ENCODE assay signal across 8 mouse cellular contexts in the genomic region with DNA sequence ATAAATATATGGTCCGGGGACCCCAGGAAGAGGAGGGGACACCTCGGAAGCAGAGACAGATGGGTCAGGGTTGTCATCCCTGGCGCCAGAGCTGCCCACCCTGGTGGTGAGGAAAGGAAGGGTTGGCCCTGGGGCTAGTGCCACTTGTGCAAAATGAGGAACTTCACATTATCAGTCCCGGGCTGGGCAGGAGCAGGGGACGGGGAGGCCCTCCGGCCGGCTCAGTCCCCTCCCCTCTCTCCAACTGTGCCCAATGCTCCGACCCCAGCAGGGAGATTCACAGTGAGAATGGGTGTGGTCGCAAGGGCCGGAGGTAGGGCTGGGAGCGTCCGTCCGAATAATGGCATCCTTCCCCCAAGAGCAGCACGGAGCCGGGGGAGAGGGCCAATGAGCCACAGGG. TPM values are rescaled to one million over a fixed set of nuclear protein-coding genes. Genes with fewer than 3 reads are reported as not detected.
DNase-seq lines count a peak whose midpoint lies in the region; ATAC-seq lines count a peak whose summit lies in the region.

No protein-coding gene starts in this region.

- H3K4me1 ChIP-seq in heart, embryonic 11.5 days (ENCODE audit: control insufficient read depth, insufficient read depth, low read length), result peaks cover 48% of the 10 kb centered on the region
- H3K4me1 ChIP-seq in liver, embryonic 12.5 days, result peaks cover 53% of the 10 kb centered on the region

- peak; percentile 16 for DNase-seq in heart, adult 8-10 months (ENCODE audit: low spot score)
- DNase-seq in heart, postnatal 4 days, result no peak
- peak; percentile 60 for DNase-seq in ES-CJ7 (ENCODE audit: low read depth, low spot score)
- no peak for DNase-seq in yolk sac, embryonic 10.5 days (ENCODE audit: low spot score)
- DNase-seq in frontal cortex, postnatal 14 days (ENCODE audit: low spot score in 2 of 2), result no peak
- DNase-seq in adrenal gland, postnatal 4 days (ENCODE audit: low spot score in 2 of 2), result no peak

- H3K9me3 ChIP-seq in heart, embryonic 11.5 days (replicated peaks; ENCODE audit: control insufficient read depth, low read length), result no peaks in the 10 kb centered on the region
- H3K9me3 ChIP-seq in liver, embryonic 12.5 days (replicated peaks), result no peaks in the 10 kb centered on the region

- H3K4me3 ChIP-seq in heart, embryonic 11.5 days (ENCODE audit: low read depth, low read length), result peak overlapping the region; percentile 66; the same call in 1 of the 2 replicates
- H3K4me3 ChIP-seq in liver, embryonic 12.5 days, result peak overlapping the region; percentile 63; the same call in 1 of the 2 replicates

- 18% methylated on average over 15 of the region's 15 CpGs for whole genome bisulfite sequencing in heart, embryonic 11.5 days (ENCODE audit: insufficient replicate concordance)
- WGBS in liver, embryonic 12.5 days (ENCODE audit: insufficient replicate concordance), result 8% methylated on average over 15 of the region's 15 CpGs

- peaks cover 9% of the 10 kb centered on the region for H3K36me3 ChIP-seq in heart, embryonic 11.5 days (ENCODE audit: control insufficient read depth, insufficient read depth, low read length)
- peaks cover 38% of the 10 kb centered on the region for H3K36me3 ChIP-seq in liver, embryonic 12.5 days

- ATAC-seq in heart, embryonic 11.5 days (replicated peaks; ENCODE audit: insufficient number of reproducible peaks, low FRiP score, low TSS enrichment), result no peak
- peak; percentile 21; the same call in 1 of the 2 replicates for ATAC-seq in liver, embryonic 12.5 days

- H3K9ac ChIP-seq in heart, embryonic 11.5 days (ENCODE audit: low read depth, low read length), result peak overlapping the region; percentile 50
- no peak overlapping the region for H3K9ac ChIP-seq in liver, embryonic 12.5 days

- H3K27me3 ChIP-seq in heart, embryonic 11.5 days (ENCODE audit: control insufficient read depth, insufficient read depth, low read length), result peaks cover 58% of the 10 kb centered on the region
- peaks cover 70% of the 10 kb centered on the region for H3K27me3 ChIP-seq in liver, embryonic 12.5 days (replicated peaks)

- no peak overlapping the region for H3K27ac ChIP-seq in heart, embryonic 11.5 days (ENCODE audit: low read depth, low read length)
- no peak overlapping the region for H3K27ac ChIP-seq in liver, embryonic 12.5 days

- H3K4me2 ChIP-seq in heart, embryonic 11.5 days, result peak overlapping the region; percentile 99
- H3K4me2 ChIP-seq in liver, embryonic 12.5 days, result peak overlapping the region; percentile 89

RNA-seq across cellular contexts. Expression of a gene that starts 4.6 kb away (rescaled TPM):
- total RNA-seq in heart, adult 8-10 months (2022), result 10 to 100 TPM in 3 of 4 experiments, 1 to 10 TPM in 1; 7.6 to 19.4 (median 16.8) TPM
- total RNA-seq in heart, postnatal 4 days (2021), result 10 to 100 TPM; 42.6 to 49.5 TPM
- 2.5 and 3.0 TPM in 2 replicates for polyA plus RNA-seq in heart, embryonic 11.5 days (2014; fragmentation: Nextera tagmentation; extraction: Ambion mirVana)
- 4.6 and 5.8 TPM in 2 replicates for polyA plus RNA-seq in liver, embryonic 12.5 days (2016; fragmentation: Nextera tagmentation; extraction: Ambion mirVana)
- 10 to 100 TPM; 22.9 to 29.2 TPM for total RNA-seq in adrenal gland, postnatal 4 days (2021)

RNA-seq across cellular contexts. Expression of a gene that starts 13.9 kb away (rescaled TPM):
- total RNA-seq in heart, adult 8-10 months (2022), result 1 to 10 TPM; 5.6 to 6.9 (median 5.9) TPM
- 1 to 10 TPM; 8.1 to 8.7 TPM for total RNA-seq in heart, postnatal 4 days (2021)
- 23.4 and 24.6 TPM in 2 replicates for polyA plus RNA-seq in heart, embryonic 11.5 days (2014; fragmentation: Nextera tagmentation; extraction: Ambion mirVana)
- polyA plus RNA-seq in liver, embryonic 12.5 days (2016; fragmentation: Nextera tagmentation; extraction: Ambion mirVana), result 17.6 and 17.9 TPM in 2 replicates
- total RNA-seq in adrenal gland, postnatal 4 days (2021), result 10 to 100 TPM; 16.0 to 17.4 TPM

RNA-seq across cellular contexts. Expression of a gene that starts 26.3 kb away (rescaled TPM):
- total RNA-seq in heart, adult 8-10 months (2022), result 10 to 100 TPM in 2 of 4 experiments, 1 to 10 TPM in 2; 8.1 to 11.2 (median 9.7) TPM
- 10 to 100 TPM; 15.0 to 17.4 TPM for total RNA-seq in heart, postnatal 4 days (2021)
- 16.5 and 21.0 TPM in 2 replicates for polyA plus RNA-seq in heart, embryonic 11.5 days (2014; fragmentation: Nextera tagmentation; extraction: Ambion mirVana)
- polyA plus RNA-seq in liver, embryonic 12.5 days (2016; fragmentation: Nextera tagmentation; extraction: Ambion mirVana), result 19.7 and 20.5 TPM in 2 replicates
- total RNA-seq in adrenal gland, postnatal 4 days (2021), result 10 to 100 TPM; 26.8 to 29.0 TPM

RNA-seq across cellular contexts. Expression of a gene that starts 28.8 kb away (rescaled TPM):
- 1 to 10 TPM; 5.2 to 7.9 (median 6.8) TPM for total RNA-seq in heart, adult 8-10 months (2022)
- 10 to 100 TPM; 20.3 to 23.2 TPM for total RNA-seq in heart, postnatal 4 days (2021)
- polyA plus RNA-seq in heart, embryonic 11.5 days (2014; fragmentation: Nextera tagmentation; extraction: Ambion mirVana), result 12.7 and 16.8 TPM in 2 replicates
- polyA plus RNA-seq in liver, embryonic 12.5 days (2016; fragmentation: Nextera tagmentation; extraction: Ambion mirVana), result 1.2 and 1.3 TPM in 2 replicates
- 10 to 100 TPM; 33.3 to 33.8 TPM for total RNA-seq in adrenal gland, postnatal 4 days (2021)

Comparison
In these comparisons a context has a peak if more than half of its experiments do, and no peak if none do; other contexts are left out.
1. DNase-seq: peak in heart, adult 8-10 months (single experiment) and ES-CJ7 (single experiment); none in heart, postnatal 4 days (single experiment), yolk sac, embryonic 10.5 days (single experiment), frontal cortex, postnatal 14 days (0 of 2) and adrenal gland, postnatal 4 days (0 of 2).